Mouse (Mus musculus): ENCODE results near the gene Cort. TPM values are rescaled to one million over a fixed set of nuclear protein-coding genes. Genes with fewer than 3 reads are reported as not detected.
"Not testable (repeated sequence)": the region's sequence is repeated elsewhere in the genome, so short reads cannot be mapped to it uniquely, and the experiment has no call there.

The Cort gene
- polyA plus RNA-seq, 1 experiment from 2014 or later, result 0.63 TPM

DNA sequence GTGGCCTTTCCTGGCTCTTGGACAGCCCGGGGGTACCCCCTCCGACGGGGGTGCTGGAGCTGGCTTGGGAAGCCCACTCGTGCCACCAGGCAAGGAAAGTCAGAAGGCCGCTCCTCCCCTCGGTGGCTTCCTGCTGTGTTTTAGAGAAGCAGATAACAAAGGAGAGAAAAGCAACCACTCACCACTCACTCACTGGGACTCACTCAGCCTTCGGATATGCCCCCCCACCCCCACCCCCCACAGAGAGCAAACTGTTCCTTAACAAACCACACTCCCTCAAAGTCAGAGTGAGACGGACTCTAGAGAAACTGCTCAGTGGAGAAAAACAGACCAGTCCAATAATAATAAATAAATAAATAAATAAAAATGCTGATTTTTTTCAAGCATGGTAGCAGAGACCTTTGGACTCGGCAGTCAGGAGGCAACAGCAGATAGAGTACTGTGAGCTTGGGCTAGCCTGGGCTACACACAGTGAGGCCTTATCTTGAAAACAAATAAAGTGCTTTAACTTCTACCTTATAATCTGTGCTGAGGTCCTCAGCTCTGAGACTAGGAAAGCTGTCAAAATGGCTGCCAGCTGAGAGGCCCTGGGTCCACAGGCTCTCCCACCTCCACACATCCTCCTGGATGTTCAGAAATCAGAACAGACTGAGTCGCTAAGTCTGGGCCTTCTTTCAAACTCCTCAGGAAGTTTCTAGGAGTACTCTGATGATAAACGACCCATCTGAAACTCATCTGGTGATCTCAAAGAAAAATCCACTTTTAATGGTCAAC, 1.0 kb downstream of the Cort start:
- no peaks in the 10 kb centered on the region; the same call in 1 of the 2 replicates for H3K27me3 ChIP-seq (ENCODE audit: control insufficient read depth, insufficient read depth, low read length)
- H3K4me3 ChIP-seq (ENCODE audit: low read depth, low read length), result no peak overlapping the region
- no peaks in the 10 kb centered on the region for H3K36me3 ChIP-seq (ENCODE audit: control insufficient read depth, insufficient read depth, low read length)
- ATAC-seq (ENCODE audit: low FRiP score) (no peak), DNase-seq (ENCODE audit: low spot score, missing footprints) (no peak)
- no peak overlapping the region for H3K27ac ChIP-seq (ENCODE audit: low read depth, low read length)
- 0 out of 2 replicates have a peak, but pooled peaks cover 2% of the 10 kb centered on the region for H3K4me1 ChIP-seq (ENCODE audit: control insufficient read depth, insufficient read depth, low read length)
- no peak overlapping the region for H3K4me2 ChIP-seq
- no peak overlapping the region for H3K9ac ChIP-seq (ENCODE audit: low read length)
- WGBS, result 52% methylated on average over 11 of the region's 11 CpGs
- H3K9me3 ChIP-seq (ENCODE audit: control insufficient read depth, low read length), result no peaks in the 10 kb centered on the region

GRCm38 (mm10) chr4:149123432-149123831, 3.1 kb downstream of the Cort start:
- H3K4me2 ChIP-seq, result no peak overlapping the region
- no peak overlapping the region for H3K9ac ChIP-seq (ENCODE audit: low read length)
- no peaks in the 10 kb centered on the region for H3K9me3 ChIP-seq (ENCODE audit: control insufficient read depth, low read length)
- no peak overlapping the region for H3K4me3 ChIP-seq (ENCODE audit: low read depth, low read length)
- H3K27ac ChIP-seq (ENCODE audit: low read depth, low read length), result no peak overlapping the region
- H3K27me3 ChIP-seq (ENCODE audit: control insufficient read depth, insufficient read depth, low read length), result no peaks in the 10 kb centered on the region; the same call in 1 of the 2 replicates
- H3K36me3 ChIP-seq (ENCODE audit: control insufficient read depth, insufficient read depth, low read length), result no peaks in the 10 kb centered on the region
- 68% methylated on average over 5 of the region's 5 CpGs for WGBS
- H3K4me1 ChIP-seq (ENCODE audit: control insufficient read depth, insufficient read depth, low read length), result 0 out of 2 replicates have a peak, but pooled peaks cover 2% of the 10 kb centered on the region
- ATAC-seq (ENCODE audit: low FRiP score), result no peak
- no peak for DNase-seq (ENCODE audit: low spot score, missing footprints)

DNA sequence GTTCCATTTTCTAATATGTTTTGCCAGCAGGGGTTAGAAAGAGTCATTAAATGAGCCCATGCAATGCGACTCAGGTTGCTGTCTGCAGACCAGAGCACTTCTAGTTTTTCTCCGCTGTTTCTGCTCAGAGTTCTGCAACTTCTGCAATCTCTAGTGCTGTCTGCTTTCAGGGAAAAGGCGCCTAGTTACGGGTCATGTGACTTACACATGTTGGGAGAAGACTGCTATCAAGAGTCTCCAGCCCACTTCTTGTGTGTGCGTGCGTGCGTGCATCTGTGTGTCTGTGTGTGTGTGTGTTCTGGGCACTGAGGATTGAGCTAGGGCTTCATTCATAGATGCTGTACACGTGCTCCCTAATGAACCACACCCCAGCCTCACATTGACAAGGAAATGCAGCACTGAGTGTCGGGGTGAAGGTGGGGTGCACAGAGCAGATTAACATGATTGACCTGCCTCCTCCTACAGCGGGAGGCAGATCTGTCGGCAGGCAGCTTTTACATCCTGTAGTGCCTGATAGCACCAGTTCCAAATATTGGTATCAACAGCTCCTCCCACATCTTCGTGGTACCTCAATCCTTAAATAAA, 6.5 kb downstream of the Cort start:
- not testable (repeated sequence) for DNase-seq (ENCODE audit: low spot score, missing footprints); H3K4me3 ChIP-seq (ENCODE audit: low read depth, low read length); H3K4me2 ChIP-seq; ATAC-seq (ENCODE audit: low FRiP score); H3K9ac ChIP-seq (ENCODE audit: low read length); H3K27me3 ChIP-seq (ENCODE audit: control insufficient read depth, insufficient read depth, low read length); H3K27ac ChIP-seq (ENCODE audit: low read depth, low read length); H3K9me3 ChIP-seq (ENCODE audit: control insufficient read depth, low read length); H3K36me3 ChIP-seq (ENCODE audit: control insufficient read depth, insufficient read depth, low read length); H3K4me1 ChIP-seq (ENCODE audit: control insufficient read depth, insufficient read depth, low read length)
- 83% methylated on average over 12 of the region's 12 CpGs for WGBS

DNA sequence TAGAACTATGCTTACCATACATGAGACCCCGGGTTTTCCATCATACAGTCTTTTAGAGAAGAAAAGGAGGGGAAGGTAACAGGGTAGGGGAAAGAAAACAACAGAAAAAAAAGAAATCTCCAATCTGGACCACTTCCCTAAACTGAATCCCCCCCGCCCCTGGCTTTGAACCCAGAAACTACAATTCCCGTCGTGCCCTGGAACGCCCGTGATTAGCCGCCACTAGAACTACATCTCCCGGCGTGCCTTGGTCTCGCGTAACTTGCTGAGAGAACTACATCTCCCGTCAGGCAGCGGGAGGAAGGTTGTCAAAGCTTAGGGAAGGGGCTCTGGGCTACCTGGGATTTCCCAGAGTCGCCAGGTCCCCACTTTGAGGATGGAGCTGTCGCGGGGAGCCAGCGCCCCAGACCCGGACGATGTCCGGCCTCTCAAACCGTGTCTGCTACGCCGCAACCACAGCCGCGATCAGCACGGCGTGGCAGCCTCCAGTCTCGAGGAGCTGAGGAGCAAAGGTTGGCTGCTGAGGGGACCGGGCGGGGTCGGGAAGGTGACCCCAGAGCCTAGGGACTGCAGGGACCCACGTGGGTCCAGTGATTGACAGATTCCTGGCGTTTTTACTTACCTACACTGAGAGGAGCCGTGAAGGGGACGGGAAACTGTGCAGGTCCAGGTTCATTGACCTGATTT, 22.5 kb downstream of the Cort start, which contains the start of gene Dffa:
TSS of gene Dffa (plus strand) at position 272 of the 687 bp plus-strand sequence.
- under 1% methylated on average over 35 of the region's 35 CpGs for WGBS

GRCm38 (mm10) chr4:149101456-149101855, 25.1 kb downstream of the Cort start:
- Histone ChIP-seq H3K27me3 (ENCODE audit: control insufficient read depth, insufficient read depth, low read length) (no peaks in the 10 kb centered on the region), H3K4me2 (no peak overlapping the region), H3K4me3 (ENCODE audit: low read depth, low read length) (no peak overlapping the region), H3K4me1 (ENCODE audit: control insufficient read depth, insufficient read depth, low read length) (peaks cover 24% of the 10 kb centered on the region), H3K27ac (ENCODE audit: low read depth, low read length) (no peak overlapping the region), H3K36me3 (ENCODE audit: control insufficient read depth, insufficient read depth, low read length) (no peaks in the 10 kb centered on the region), H3K9me3 (ENCODE audit: control insufficient read depth, low read length) (no peaks in the 10 kb centered on the region), H3K9ac (ENCODE audit: low read length) (no peak overlapping the region)
- 92% methylated on average over 3 of the region's 3 CpGs for WGBS
- ATAC-seq (ENCODE audit: low FRiP score) (no peak), DNase-seq (ENCODE audit: low spot score, missing footprints) (no peak)

More for the DNA sequence above, 22.5 kb downstream of the Cort start, which contains the start of gene Dffa:
- ATAC-seq (ENCODE audit: low FRiP score) (peak; percentile 86), DNase-seq (ENCODE audit: low spot score, missing footprints) (peak; percentile 98)
- Histone ChIP-seq H3K4me1 (ENCODE audit: control insufficient read depth, insufficient read depth, low read length) (peaks cover 12% of the 10 kb centered on the region), H3K9ac (ENCODE audit: low read length) (peak within 1 kb of the TSS; percentile 82), H3K27ac (ENCODE audit: low read depth, low read length) (no peak within 1 kb of the TSS), H3K4me2 (peak within 1 kb of the TSS; percentile 92), H3K36me3 (ENCODE audit: control insufficient read depth, insufficient read depth, low read length) (no peaks in the 10 kb centered on the region), H3K4me3 (ENCODE audit: low read depth, low read length) (peak within 1 kb of the TSS; percentile 73), H3K9me3 (ENCODE audit: control insufficient read depth, low read length) (no peaks in the 10 kb centered on the region), H3K27me3 (ENCODE audit: control insufficient read depth, insufficient read depth, low read length) (no peaks in the 10 kb centered on the region)

DNA sequence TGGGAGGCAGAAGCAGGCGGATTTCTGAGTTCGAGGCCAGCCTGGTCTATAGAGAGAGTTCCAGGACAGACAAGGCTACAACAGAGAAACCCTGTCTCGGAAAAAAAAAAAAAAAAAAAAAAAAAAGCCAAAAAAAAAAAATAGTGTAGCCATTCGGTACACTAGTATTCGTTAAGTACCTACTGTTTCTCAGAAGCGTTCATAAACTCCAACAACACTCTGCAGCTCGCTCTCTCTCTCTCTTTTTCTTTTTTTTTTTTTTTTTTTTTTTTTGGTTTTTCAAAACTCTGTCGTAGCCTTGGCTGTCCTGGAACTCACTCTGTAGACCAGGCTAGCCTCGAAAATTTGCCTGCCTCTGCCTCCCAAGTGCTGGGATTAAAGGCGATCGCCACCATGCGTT, 26.1 kb downstream of the Cort start:
- not testable (repeated sequence) for ATAC-seq (ENCODE audit: low FRiP score); H3K27me3 ChIP-seq (ENCODE audit: control insufficient read depth, insufficient read depth, low read length); H3K9ac ChIP-seq (ENCODE audit: low read length); H3K4me3 ChIP-seq (ENCODE audit: low read depth, low read length); H3K27ac ChIP-seq (ENCODE audit: low read depth, low read length); H3K4me2 ChIP-seq; H3K9me3 ChIP-seq (ENCODE audit: control insufficient read depth, low read length); H3K36me3 ChIP-seq (ENCODE audit: control insufficient read depth, insufficient read depth, low read length); DNase-seq (ENCODE audit: low spot score, missing footprints)
- WGBS, result 92% methylated on average over 12 of the region's 12 CpGs
- H3K4me1 ChIP-seq (ENCODE audit: control insufficient read depth, insufficient read depth, low read length), result peaks cover 24% of the 10 kb centered on the region

GRCm38 (mm10) chr4:149099369-149100017, 27.1 kb downstream of the Cort start, which contains the start of gene Pex14:
Gene Pex14, minus strand, starts transcription at chr4:149099876.
- DNase-seq (ENCODE audit: low spot score, missing footprints), result peak; percentile 97
- no peaks in the 10 kb centered on the region for H3K9me3 ChIP-seq (ENCODE audit: control insufficient read depth, low read length)
- H3K4me2 ChIP-seq, result peak within 1 kb of the TSS; percentile 76
- 0 out of 2 replicates have a peak within 1 kb of the TSS, but pooled peaks have one; percentile 11 for H3K27ac ChIP-seq (ENCODE audit: low read depth, low read length)
- H3K4me1 ChIP-seq (ENCODE audit: control insufficient read depth, insufficient read depth, low read length), result peaks cover 18% of the 10 kb centered on the region
- H3K27me3 ChIP-seq (ENCODE audit: control insufficient read depth, insufficient read depth, low read length), result no peaks in the 10 kb centered on the region
- H3K9ac ChIP-seq (ENCODE audit: low read length), result peak within 1 kb of the TSS; percentile 89
- peak within 1 kb of the TSS; percentile 98 for H3K4me3 ChIP-seq (ENCODE audit: low read depth, low read length)
- no peaks in the 10 kb centered on the region for H3K36me3 ChIP-seq (ENCODE audit: control insufficient read depth, insufficient read depth, low read length)
- peak; percentile 85 for ATAC-seq (ENCODE audit: low FRiP score)
- under 1% methylated on average over 43 of the region's 50 CpGs for WGBS

GRCm38 (mm10) chr4:149098571-149098970, 28.0 kb downstream of the Cort start:
- no peaks in the 10 kb centered on the region for H3K27me3 ChIP-seq (ENCODE audit: control insufficient read depth, insufficient read depth, low read length)
- H3K4me2 ChIP-seq, result peak overlapping the region; percentile 76
- H3K4me1 ChIP-seq (ENCODE audit: control insufficient read depth, insufficient read depth, low read length), result peaks cover 15% of the 10 kb centered on the region
- no peak for DNase-seq (ENCODE audit: low spot score, missing footprints)
- H3K36me3 ChIP-seq (ENCODE audit: control insufficient read depth, insufficient read depth, low read length), result no peaks in the 10 kb centered on the region
- no peaks in the 10 kb centered on the region for H3K9me3 ChIP-seq (ENCODE audit: control insufficient read depth, low read length)
- no peak for ATAC-seq (ENCODE audit: low FRiP score)
- peak overlapping the region; percentile 98 for H3K4me3 ChIP-seq (ENCODE audit: low read depth, low read length)
- no peak overlapping the region for H3K27ac ChIP-seq (ENCODE audit: low read depth, low read length)
- 26% methylated on average over 11 of the region's 11 CpGs for WGBS
- H3K9ac ChIP-seq (ENCODE audit: low read length), result peak overlapping the region; percentile 89

Measured in midbrain, embryonic 11.5 days (tissue).